Mouse (Mus musculus) midbrain, postnatal 0 days (tissue): ENCODE measurements at regions not wholly inside any gene's neighbourhood (a gene's known extent, or its start where the extent isn't known, plus 50 kb on each side); places are given as distances from the start of the nearest gene placed in this dataset.

ENCODE experiments used
- ATAC-seq: fragments of 200-750 bp; cut with Nextera tagmentation; 2 replicates; pipeline ENCODE4 v1.8.0; 2017; ENCODE audit warnings: moderate number of reproducible peaks, mild to moderate bottlenecking, moderate TSS enrichment, moderate library complexity; ENCODE audit not compliant: low FRiP score
- DNase-seq: peaks from one replicate; pipeline ENCODE4 v3.0.0-alpha.2; 2015; ENCODE audit warnings: low spot score
- H3K27ac ChIP-seq: fragments of 300-500 bp; sonication (generic); 2 replicates; pipeline ENCODE4 v1.5.1; 2014; ENCODE audit warnings: low read depth, mild to moderate bottlenecking, low read length, mixed read lengths
- H3K27me3 ChIP-seq: fragments of 300-500 bp; sonication (generic); 2 replicates; pipeline ENCODE4 v1.6.1; 2014; ENCODE audit warnings: low read length, control low read depth, mixed read lengths; ENCODE audit not compliant: insufficient read depth
- H3K36me3 ChIP-seq: fragments of 300-500 bp; sonication (generic); 2 replicates; pipeline ENCODE4 v1.6.1; 2014; ENCODE audit warnings: low read length, control low read depth, mixed read lengths; ENCODE audit not compliant: insufficient read depth
- H3K4me1 ChIP-seq: fragments of 300-500 bp; sonication (generic); 2 replicates; pipeline ENCODE4 v1.6.1; 2014; ENCODE audit warnings: mild to moderate bottlenecking, control low read depth, antibody characterized with exemption, low read length, mixed read lengths; ENCODE audit not compliant: insufficient read depth
- H3K4me2 ChIP-seq: fragments of 300-500 bp; sonication (generic); 2 replicates; pipeline ENCODE4 v1.6.1; 2014; ENCODE audit warnings: low read depth, mild to moderate bottlenecking, low read length, mixed read lengths; ENCODE audit not compliant: poor library complexity, severe bottlenecking
- H3K4me3 ChIP-seq: fragments of 300-500 bp; sonication (generic); 2 replicates; pipeline ENCODE4 v1.5.1; 2014; ENCODE audit warnings: low read depth, mild to moderate bottlenecking, low read length, moderate library complexity
- H3K9ac ChIP-seq: fragments of 300-500 bp; sonication (generic); replicated peaks from 2 replicates; pipeline ENCODE4 v1.6.1; 2014; ENCODE audit warnings: mild to moderate bottlenecking, low read length, moderate library complexity, mixed read lengths; ENCODE audit not compliant: poor library complexity, severe bottlenecking
- H3K9me3 ChIP-seq: fragments of 300-500 bp; sonication (generic); 2 replicates; pipeline ENCODE4 v1.6.1; 2016; ENCODE audit warnings: low read length, control low read depth
- CTCF ChIP-seq: IDR thresholded peaks from 2 replicates; pipeline ENCODE4 v1.5.1; 2016; ENCODE audit warnings: antibody characterized with exemption, mild to moderate bottlenecking
- WGBS: fragments of 180-500 bp; shearing (Covaris S2); extraction: QIAGEN DNeasy Blood & Tissue Kit; methylation state at CpG from one replicate; pipeline ENCODE4 v1.1.7; 2014; 5-methylcytosine and 5-hydroxymethylcytosine counted together

DNA sequence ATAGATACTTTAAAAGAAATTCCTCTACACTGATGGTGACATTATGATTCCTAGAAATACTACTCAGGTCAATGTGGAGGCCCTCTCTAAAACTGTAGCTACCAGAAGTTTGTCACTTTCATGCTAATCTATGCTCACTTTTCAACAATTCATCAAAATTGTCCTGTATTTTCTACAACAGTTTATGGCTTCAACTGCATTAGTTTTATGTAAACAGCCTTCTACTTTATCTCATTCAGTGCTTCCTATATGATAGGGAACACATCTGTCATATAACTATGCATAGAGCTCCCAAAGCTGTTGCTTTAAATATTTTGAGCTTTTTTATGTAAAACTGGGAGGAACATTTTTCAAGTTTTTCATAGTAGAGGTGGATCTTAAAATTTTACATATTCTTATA, 338.7 kb upstream of the Dph6 start:
- ATAC-seq (no peak), DNase-seq (no peak)
- H3K9me3 ChIP-seq: no peaks in the 10 kb centered on the region
- no peaks in the 10 kb centered on the region for H3K36me3 ChIP-seq
- no peak overlapping the region for H3K9ac ChIP-seq
- H3K4me2 ChIP-seq: no peak overlapping the region
- no peak for TF ChIP-seq CTCF
- H3K4me1 ChIP-seq: no peaks in the 10 kb centered on the region
- H3K27me3 ChIP-seq: no peaks in the 10 kb centered on the region
- H3K27ac ChIP-seq: no peak overlapping the region
- no peak overlapping the region for H3K4me3 ChIP-seq

DNA sequence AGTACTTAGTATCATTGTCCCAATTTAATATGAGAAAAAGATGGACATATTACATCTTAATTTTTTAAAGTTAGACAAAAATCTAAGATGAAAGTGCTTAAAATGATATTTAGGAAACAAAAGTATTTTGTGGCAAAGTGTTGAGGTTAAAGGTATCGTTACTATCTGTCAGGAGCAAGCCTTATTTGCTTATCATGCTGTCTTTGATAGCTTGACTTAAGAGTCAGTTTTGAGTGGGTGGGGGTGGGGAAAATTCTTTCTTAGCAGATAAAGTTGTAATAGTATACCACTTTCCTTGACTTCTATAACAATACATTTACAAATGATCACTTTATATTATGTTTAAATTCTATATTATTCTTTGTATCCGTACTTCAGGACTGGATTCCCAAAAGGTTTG, 339.1 kb upstream of the Dph6 start:
- Histone ChIP-seq H3K9me3 (no peaks in the 10 kb centered on the region), H3K4me3 (no peak overlapping the region), H3K27ac (no peak overlapping the region), H3K9ac (no peak overlapping the region), H3K4me1 (no peaks in the 10 kb centered on the region), H3K4me2 (no peak overlapping the region), H3K27me3 (no peaks in the 10 kb centered on the region), H3K36me3 (no peaks in the 10 kb centered on the region)
- TF ChIP-seq CTCF: no peak
- WGBS: 93% methylated on average over 2 of the region's 2 CpGs
- ATAC-seq (no peak), DNase-seq (no peak)

DNA sequence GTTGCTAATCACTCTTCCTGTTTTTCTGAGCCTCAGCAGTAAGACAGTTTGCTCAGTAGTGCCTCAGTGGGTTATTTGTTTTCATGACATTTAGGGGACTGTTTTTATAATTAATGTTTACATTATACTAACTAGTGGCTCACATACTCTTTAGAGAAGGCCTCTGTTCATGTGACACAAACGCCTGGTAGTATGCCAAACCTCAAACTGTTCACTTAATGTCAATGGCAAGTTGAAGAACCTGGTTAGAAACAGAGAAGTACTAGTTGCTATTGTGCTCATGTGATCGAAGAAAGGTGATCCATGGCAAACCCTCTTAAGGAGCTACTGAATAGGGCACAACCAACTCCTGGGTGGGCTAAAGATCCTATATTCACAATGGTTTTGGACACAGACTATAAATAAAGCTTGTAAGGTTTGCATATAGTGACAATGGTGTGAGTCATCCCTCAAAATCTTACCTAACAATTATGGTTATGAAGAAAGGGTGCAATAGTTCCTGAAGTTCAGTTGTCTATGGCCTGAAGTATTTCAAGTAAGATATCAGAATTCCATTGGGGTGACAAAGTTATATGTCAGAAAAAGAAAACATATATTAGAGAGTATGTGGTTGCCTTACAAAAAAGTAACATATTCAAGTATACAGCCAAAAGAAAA, 340.1 kb upstream of the Dph6 start:
- DNase-seq (no peak), ATAC-seq (no peak)
- TF ChIP-seq CTCF: no peak
- 83% methylated on average over 2 of the region's 2 CpGs for WGBS
- no peaks in the 10 kb centered on the region for H3K27me3 ChIP-seq
- H3K27ac ChIP-seq: no peak overlapping the region
- H3K4me3 ChIP-seq: no peak overlapping the region
- no peak overlapping the region for H3K9ac ChIP-seq
- no peaks in the 10 kb centered on the region for H3K4me1 ChIP-seq
- no peak overlapping the region for H3K4me2 ChIP-seq
- no peaks in the 10 kb centered on the region for H3K9me3 ChIP-seq
- no peaks in the 10 kb centered on the region for H3K36me3 ChIP-seq

- Histone ChIP-seq H3K36me3 (no peaks in the 10 kb centered on the region), H3K27ac (no peak overlapping the region), H3K27me3 (no peaks in the 10 kb centered on the region), H3K4me3 (no peak overlapping the region), H3K4me2 (no peak overlapping the region), H3K4me1 (no peaks in the 10 kb centered on the region), H3K9ac (no peak overlapping the region), H3K9me3 (no peaks in the 10 kb centered on the region)
- no peak for TF ChIP-seq CTCF
- no peak for ATAC-seq
- 97% methylated on average over 1 of the region's 1 CpGs for WGBS
- DNase-seq: no peak
Observed at GRCm38 (mm10) chr2:115013916-115014315, 359.2 kb upstream of the Dph6 start.

DNA sequence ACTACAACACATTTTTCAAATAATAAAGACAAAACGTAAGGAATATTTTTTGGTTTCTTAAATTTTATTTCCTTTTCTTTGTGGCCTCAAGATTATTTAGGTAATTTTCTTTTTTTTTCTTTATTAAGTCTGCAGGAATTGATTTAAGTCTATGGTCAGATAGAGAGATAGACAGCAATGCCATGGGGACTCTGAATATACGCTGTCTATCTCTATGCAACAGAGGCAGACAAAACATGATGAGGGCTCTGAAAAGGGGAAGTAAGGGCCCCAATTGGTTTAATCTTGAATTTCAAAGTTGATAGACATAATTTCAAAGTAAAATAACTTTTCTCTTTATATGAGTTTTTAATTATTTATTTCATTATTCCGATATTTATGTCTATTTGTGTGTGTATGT, 372.0 kb upstream of the Dph6 start:
- 94% methylated on average over 3 of the region's 3 CpGs for WGBS
- no peak for ATAC-seq

GRCm38 (mm10) chr2:115031134-115031533, 376.4 kb upstream of the Dph6 start:
- 44% methylated on average over 2 of the region's 2 CpGs for WGBS
- no peaks in the 10 kb centered on the region; the same call in 1 of the 2 replicates for H3K4me1 ChIP-seq
- ATAC-seq (no peak), DNase-seq (no peak)
- H3K36me3 ChIP-seq: no peaks in the 10 kb centered on the region
- no peak overlapping the region for H3K27ac ChIP-seq
- no peak for TF ChIP-seq CTCF
- no peak overlapping the region for H3K4me2 ChIP-seq
- no peak overlapping the region for H3K4me3 ChIP-seq
- H3K9ac ChIP-seq: no peak overlapping the region
- H3K27me3 ChIP-seq: no peaks in the 10 kb centered on the region
- H3K9me3 ChIP-seq: no peaks in the 10 kb centered on the region

More for the DNA sequence above, 372.0 kb upstream of the Dph6 start:
- Histone ChIP-seq H3K27me3 (no peaks in the 10 kb centered on the region), H3K27ac (no peak overlapping the region), H3K4me3 (no peak overlapping the region), H3K4me1 (no peaks in the 10 kb centered on the region; the same call in 1 of the 2 replicates), H3K36me3 (no peaks in the 10 kb centered on the region), H3K4me2 (no peak overlapping the region), H3K9me3 (no peaks in the 10 kb centered on the region), H3K9ac (no peak overlapping the region)
- DNase-seq: no peak
- TF ChIP-seq CTCF: no peak
